Mouse (Mus musculus) midbrain, embryonic 13.5 days (tissue): Measurements from ENCODE around the gene BC035044. TPM values are rescaled to one million over a fixed set of nuclear protein-coding genes. Genes with fewer than 3 reads are reported as not detected.
"Not testable (repeated sequence)": the region's sequence is repeated elsewhere in the genome, so short reads cannot be mapped to it uniquely, and the experiment has no call there.

Source experiments
- ATAC-seq: fragments of 200-750 bp; cut with Nextera tagmentation; 2 replicates; pipeline ENCODE4 v1.8.0; 2017; ENCODE audit warnings: mild to moderate bottlenecking, moderate TSS enrichment, moderate library complexity
- H3K27ac ChIP-seq: fragments of 300-500 bp; sonication (generic); 2 replicates; pipeline ENCODE4 v1.5.1; 2015; ENCODE audit warnings: inconsistent platforms, mild to moderate bottlenecking, moderate library complexity
- H3K27me3 ChIP-seq: fragments of 300-500 bp; sonication (generic); 2 replicates; pipeline ENCODE4 v1.6.1; 2015; ENCODE audit warnings: mild to moderate bottlenecking, inconsistent platforms
- H3K36me3 ChIP-seq: fragments of 300-500 bp; sonication (generic); 2 replicates; pipeline ENCODE4 v1.6.1; 2015; ENCODE audit warnings: mild to moderate bottlenecking, inconsistent platforms
- H3K4me1 ChIP-seq: fragments of 300-500 bp; sonication (generic); replicated peaks from 2 replicates; pipeline ENCODE4 v1.6.1; 2015; ENCODE audit warnings: inconsistent platforms
- H3K4me2 ChIP-seq: fragments of 300-500 bp; sonication (generic); replicated peaks from 2 replicates; pipeline ENCODE4 v1.6.1; 2015; ENCODE audit warnings: moderate library complexity, mild to moderate bottlenecking, inconsistent platforms
- H3K4me3 ChIP-seq: fragments of 300-500 bp; sonication (generic); replicated peaks from 2 replicates; pipeline ENCODE4 v1.5.1; 2015; ENCODE audit warnings: mild to moderate bottlenecking, inconsistent platforms
- H3K9ac ChIP-seq: fragments of 300-500 bp; sonication (generic); replicated peaks from 2 replicates; pipeline ENCODE4 v1.6.1; 2015; ENCODE audit warnings: mild to moderate bottlenecking, inconsistent platforms
- H3K9me3 ChIP-seq: fragments of 300-500 bp; sonication (generic); 2 replicates; pipeline ENCODE4 v1.6.1; 2016; ENCODE audit warnings: mild to moderate bottlenecking, inconsistent platforms
- WGBS: fragments of 180-500 bp; shearing (Covaris S2); methylation state at CpG from one replicate; pipeline ENCODE4 v1.1.7; 2015; 5-methylcytosine and 5-hydroxymethylcytosine counted together
- microRNA-seq: library from miRNA; unstranded; fragments of <30 nt; microRNA quantifications from one replicate; pipeline ENCODE4, GENCODE M21; 2016
- polyA plus RNA-seq: library from polyadenylated mRNA; unstranded; fragments of >200 nt; fragmentation: Nextera tagmentation; extraction: Ambion mirVana; gene quantifications from 2 replicates; pipeline ENCODE4 v1.2.1, GENCODE M21; 2015

The BC035044 gene
- polyA plus RNA-seq, 1 experiment from 2014 or later: 0.52 TPM

DNA sequence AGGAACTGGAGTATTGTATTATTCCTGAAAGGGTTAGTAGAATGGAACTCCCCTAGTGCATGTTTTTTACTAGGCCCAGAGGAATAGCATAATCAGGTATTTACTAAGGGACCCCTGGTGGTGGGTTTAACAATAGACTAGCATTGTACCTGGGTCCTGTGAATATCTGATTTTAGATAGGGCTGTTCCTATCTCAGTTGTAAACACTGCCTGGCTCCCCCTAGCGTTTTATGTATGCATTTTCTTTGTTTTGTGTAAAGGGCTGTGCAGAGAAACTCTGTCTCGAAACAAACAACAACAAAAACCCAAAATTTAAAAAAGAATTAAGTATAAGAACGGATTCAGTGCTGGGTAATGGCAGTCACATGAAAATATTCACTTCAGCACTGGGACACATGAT is 83.9 kb downstream of the BC035044 start:
- 69% methylated on average over 3 of the region's 3 CpGs for WGBS
- Histone ChIP-seq H3K4me1 (no peaks in the 10 kb centered on the region; the same call in 1 of the 2 replicates), H3K4me3 (no peak overlapping the region), H3K9ac (no peak overlapping the region), H3K27ac (no peak overlapping the region), H3K9me3 (no peaks in the 10 kb centered on the region), H3K27me3 (no peaks in the 10 kb centered on the region), H3K4me2 (no peak overlapping the region), H3K36me3 (no peaks in the 10 kb centered on the region)
- ATAC-seq: no peak

DNA sequence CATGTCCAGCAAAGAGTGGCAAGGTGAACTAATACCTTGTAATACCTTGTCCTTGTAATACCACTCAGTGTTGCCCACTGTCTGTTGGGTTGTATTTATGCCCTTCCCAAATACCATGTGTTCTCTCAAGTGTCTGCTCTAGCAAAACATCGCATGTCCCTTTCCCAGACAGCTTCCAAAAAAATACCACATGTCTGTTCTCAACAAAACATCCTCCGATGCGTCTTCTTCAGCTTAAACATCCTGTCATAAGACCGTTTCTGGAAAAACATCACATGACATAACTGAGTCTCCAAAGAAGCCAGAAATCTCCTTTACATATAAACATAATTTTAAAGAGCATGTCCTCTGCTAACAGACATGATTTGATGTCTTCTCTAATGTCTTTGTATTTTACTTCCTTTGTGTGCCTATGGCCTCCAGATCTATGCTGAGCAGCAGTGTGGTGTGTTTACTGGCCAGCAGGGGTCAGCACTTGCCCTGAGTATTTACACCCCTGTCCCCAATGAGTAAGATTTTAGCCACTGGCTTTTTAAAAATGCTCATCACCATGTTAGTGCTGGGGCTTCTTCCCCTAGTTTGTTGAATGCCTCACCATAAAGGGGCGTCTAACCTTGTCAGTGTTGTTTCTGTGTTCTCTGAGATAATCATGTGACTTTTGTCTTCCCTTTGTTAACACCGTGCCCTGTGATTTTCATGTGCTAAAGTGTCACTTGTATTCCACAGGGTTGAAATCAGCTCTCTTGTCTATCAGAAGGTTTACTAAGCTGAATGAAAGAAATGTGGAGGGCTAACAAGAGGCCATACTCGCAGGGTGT is 85.9 kb downstream of the BC035044 start:
- H3K4me3 ChIP-seq, H3K36me3 ChIP-seq, H3K9me3 ChIP-seq, ATAC-seq, H3K4me1 ChIP-seq, H3K9ac ChIP-seq, H3K27me3 ChIP-seq, H3K4me2 ChIP-seq: not testable (repeated sequence)
- peak overlapping the region; percentile 22; the same call in 1 of the 2 replicates for H3K27ac ChIP-seq
- 66% methylated on average over 7 of the region's 7 CpGs for WGBS

DNA sequence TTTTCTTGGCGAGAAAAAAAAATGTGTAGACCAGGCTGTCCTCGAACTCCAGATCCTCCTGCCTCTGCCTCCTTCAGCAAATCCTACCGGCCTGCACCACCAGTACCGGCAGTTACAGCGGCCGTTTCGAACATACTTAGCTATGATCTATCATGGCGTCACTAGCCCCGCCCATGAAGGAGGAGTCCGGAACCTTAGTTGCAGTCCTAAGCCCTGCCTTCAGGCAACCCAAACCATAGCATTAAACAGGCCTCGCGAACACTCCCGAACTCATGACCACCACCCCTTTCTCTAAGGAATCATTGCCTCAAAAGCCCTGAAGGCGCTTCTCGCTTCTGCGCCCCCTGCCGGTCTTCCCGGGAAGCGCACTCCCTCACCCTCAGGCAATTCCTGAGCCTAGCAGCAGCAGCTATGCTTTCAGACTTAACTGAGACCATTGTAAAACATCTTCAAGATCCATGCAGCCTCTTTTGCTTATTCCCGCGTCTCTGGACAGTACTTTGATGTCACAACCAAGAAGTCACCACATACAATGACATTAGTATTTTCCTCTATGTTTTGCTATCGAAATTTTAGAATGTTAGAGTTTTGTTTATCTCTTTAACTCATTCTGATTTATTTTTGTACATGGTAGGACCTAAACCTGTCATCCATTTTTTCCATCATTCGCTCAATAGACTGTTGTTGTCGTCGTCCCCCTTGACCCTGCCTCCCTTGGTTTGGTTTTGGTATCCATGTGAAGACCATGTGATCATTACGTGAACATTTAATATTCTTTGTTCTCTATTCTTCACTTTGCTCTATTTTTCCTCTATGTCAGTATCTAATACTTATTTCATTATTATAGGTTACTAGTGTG is 87.7 kb downstream of the BC035044 start:
- WGBS: 6% methylated on average over 26 of the region's 26 CpGs

DNA sequence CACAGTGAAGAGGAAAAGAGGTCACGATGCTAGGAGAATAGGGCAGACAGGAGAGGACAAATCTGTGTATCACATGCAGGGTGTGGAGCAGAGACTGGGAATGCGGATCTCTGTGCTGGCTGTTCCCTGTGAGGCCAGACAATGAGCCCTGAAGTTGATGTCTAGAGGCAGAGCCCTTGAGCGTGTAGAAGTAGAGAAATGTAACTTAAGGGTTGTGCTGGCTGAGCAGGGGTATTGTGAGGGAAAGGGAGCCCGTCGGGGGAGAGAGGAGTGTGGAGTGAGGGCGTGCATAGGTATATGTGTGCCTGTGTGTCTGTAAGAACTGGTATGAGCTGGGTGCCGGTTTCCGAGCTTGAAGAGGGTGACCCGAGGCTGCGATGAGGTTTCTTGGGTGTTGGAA is 88.4 kb downstream of the BC035044 start:
- 12% methylated on average over 10 of the region's 10 CpGs for WGBS
- peak overlapping the region; percentile 82 for H3K27ac ChIP-seq
- peaks cover 9% of the 10 kb centered on the region for H3K4me1 ChIP-seq
- H3K9me3 ChIP-seq: no peaks in the 10 kb centered on the region
- H3K9ac ChIP-seq: peak overlapping the region; percentile 65
- no peaks in the 10 kb centered on the region for H3K36me3 ChIP-seq
- peak; percentile 70 for ATAC-seq
- peak overlapping the region; percentile 60 for H3K4me2 ChIP-seq
- H3K4me3 ChIP-seq: peak overlapping the region; percentile 48
- H3K27me3 ChIP-seq: no peaks in the 10 kb centered on the region

More for the DNA sequence above, 87.7 kb downstream of the BC035044 start:
- peak overlapping the region; percentile 65 for H3K9ac ChIP-seq
- no peaks in the 10 kb centered on the region for H3K27me3 ChIP-seq
- H3K27ac ChIP-seq: peak overlapping the region; percentile 82
- H3K4me2 ChIP-seq: peak overlapping the region; percentile 60
- peaks cover 3% of the 10 kb centered on the region for H3K4me1 ChIP-seq
- ATAC-seq: peak; percentile 94
- no peaks in the 10 kb centered on the region for H3K36me3 ChIP-seq
- H3K9me3 ChIP-seq: no peaks in the 10 kb centered on the region
- peak overlapping the region; percentile 48 for H3K4me3 ChIP-seq

DNA sequence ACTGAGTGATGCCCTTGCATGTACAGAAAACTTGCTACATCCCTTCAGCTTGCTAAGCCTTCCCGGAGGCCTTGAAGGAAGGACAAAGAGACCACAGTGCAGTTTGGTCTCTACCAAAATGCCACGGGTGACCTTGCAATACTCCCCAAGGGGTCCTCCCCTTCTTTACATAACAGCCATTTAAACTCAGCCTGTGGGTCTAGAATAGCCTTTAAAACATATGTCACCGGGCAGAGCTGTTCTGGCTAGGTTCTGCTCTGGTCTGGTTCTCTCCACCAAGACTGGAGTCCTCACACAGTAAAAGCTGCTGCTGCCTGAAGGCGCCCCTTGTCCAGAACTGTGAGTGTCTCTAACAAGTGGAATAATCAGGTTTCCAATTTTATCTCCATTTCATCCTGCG is 90.2 kb downstream of the BC035044 start:
- not testable (repeated sequence) for H3K27ac ChIP-seq, H3K36me3 ChIP-seq, H3K4me3 ChIP-seq, H3K4me2 ChIP-seq, ATAC-seq, H3K27me3 ChIP-seq, H3K9ac ChIP-seq, H3K9me3 ChIP-seq
- H3K4me1 ChIP-seq: peaks cover 10% of the 10 kb centered on the region
- 82% methylated on average over 5 of the region's 5 CpGs for WGBS

DNA sequence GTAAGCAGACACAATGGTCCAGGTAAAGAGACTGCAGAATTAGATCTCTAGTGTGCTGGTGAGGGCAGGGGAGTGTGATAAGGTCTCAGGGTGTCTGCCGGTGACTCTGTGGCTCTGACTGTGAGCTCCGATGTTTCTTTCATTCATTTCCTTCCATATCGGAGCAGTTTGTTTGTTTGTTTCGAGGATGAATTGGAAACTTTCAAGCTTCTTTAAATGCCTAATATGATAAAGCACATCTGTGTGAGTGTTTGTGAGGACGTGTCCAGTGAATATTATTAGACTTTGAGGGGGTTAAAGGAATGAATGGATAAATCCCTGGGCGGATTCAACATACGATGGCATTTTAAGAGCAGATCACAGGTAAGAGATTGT is 91.0 kb downstream of the BC035044 start:
- Histone ChIP-seq H3K36me3 (no peaks in the 10 kb centered on the region), H3K9ac (peak overlapping the region; percentile 62), H3K4me2 (peak overlapping the region; percentile 50), H3K27me3 (no peaks in the 10 kb centered on the region), H3K9me3 (no peaks in the 10 kb centered on the region), H3K4me1 (peaks cover 10% of the 10 kb centered on the region), H3K27ac (peak overlapping the region; percentile 84), H3K4me3 (peak overlapping the region; percentile 62)
- ATAC-seq: no peak
- 15% methylated on average over 7 of the region's 7 CpGs for WGBS

DNA sequence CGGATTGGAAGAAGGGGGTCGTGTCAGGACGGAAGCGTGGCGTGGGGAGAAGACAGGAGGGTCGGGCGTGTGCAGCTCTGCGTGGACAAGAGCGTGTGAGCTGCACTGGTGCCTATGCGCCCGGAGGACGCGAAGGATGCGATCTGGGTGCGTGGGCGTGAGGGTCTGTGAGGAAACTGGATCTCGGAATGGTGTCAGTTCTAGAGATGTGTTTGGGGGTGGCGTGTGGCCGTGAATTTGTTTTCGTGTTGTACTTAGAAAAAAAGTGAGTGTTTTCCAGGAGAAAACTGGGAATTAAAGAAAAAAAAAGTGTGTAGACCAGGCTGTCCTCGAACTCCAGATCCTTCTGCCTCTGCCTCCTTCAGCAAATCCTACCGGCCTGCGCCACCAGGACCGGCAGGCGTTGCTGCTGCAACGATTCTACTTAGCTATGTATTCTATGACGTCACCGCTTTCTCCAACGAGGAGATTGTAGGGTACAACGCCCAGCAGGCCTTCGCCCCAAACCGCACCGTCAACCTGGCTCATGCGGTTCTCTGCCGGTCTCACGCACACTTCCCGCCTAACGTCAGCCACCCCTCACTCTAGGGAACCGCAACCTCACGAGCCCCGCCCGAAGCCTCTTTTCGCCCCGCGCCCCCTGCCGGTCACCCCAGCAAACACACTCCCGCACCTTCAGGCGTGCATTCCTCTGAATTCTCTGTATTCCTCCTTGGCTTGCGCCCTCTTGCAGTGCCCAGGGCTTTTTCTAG is 91.6 kb downstream of the BC035044 start:
- H3K27me3 ChIP-seq, H3K36me3 ChIP-seq, H3K9me3 ChIP-seq: not testable (repeated sequence)
- WGBS: under 1% methylated on average over 49 of the region's 49 CpGs
- H3K4me1 ChIP-seq: peaks cover 10% of the 10 kb centered on the region
- peak overlapping the region; percentile 62 for H3K4me3 ChIP-seq
- peak overlapping the region; percentile 84 for H3K27ac ChIP-seq
- peak overlapping the region; percentile 71 for H3K9ac ChIP-seq
- peak; percentile 81 for ATAC-seq
- peak overlapping the region; percentile 56 for H3K4me2 ChIP-seq

Small RNAs within 50 kb of the gene (microRNA-seq; reads per million reads assigned to microRNA genes)
- gene Gm27336: not detected

Other genes starting within 250 kb of the BC035044 start
- gene Clec2h, start 228.7 kb downstream of the BC035044 start, polyA plus RNA-seq: not detected in 2 replicates
- gene Klrb1, start 168.1 kb downstream of the BC035044 start, polyA plus RNA-seq: 0.20 TPM in 1 of 2 replicates, not detected in the other
- not detected in 2 replicates for gene Klrb1c, start 101.9 kb downstream of the BC035044 start, polyA plus RNA-seq
- not detected in 2 replicates for gene Gm44511, start 64.8 kb downstream of the BC035044 start, polyA plus RNA-seq
- not detected in 2 replicates for gene Klrb1b, start 64.8 kb downstream of the BC035044 start, polyA plus RNA-seq
- gene Clec2i, start 3.5 kb downstream of the BC035044 start, polyA plus RNA-seq: not detected in 2 replicates
- not detected in 2 replicates for gene Clec2g, start 43.3 kb upstream of the BC035044 start, polyA plus RNA-seq
- gene Klrb1f, start 154.8 kb upstream of the BC035044 start, polyA plus RNA-seq: 0.17 and 0.23 TPM in 2 replicates
- not detected in 2 replicates for gene Clec2e, start 209.8 kb upstream of the BC035044 start, polyA plus RNA-seq